Comparison of ENCODE assay signal across 8 mouse cellular contexts in genomic region chr8:80739155-80739924, GRCm38 (mm10). TPM values are rescaled to one million over a fixed set of nuclear protein-coding genes. Genes with fewer than 3 reads are reported as not detected.
A peak's percentile ranks its signal among the peaks of the same experiment; 100 is the strongest.
DNase-seq lines count a peak whose midpoint lies in the region; ATAC-seq and TF ChIP-seq lines count a peak whose summit lies in the region.
"Not testable (repeated sequence)": the region's sequence is repeated elsewhere in the genome, so short reads cannot be mapped to it uniquely, and the experiment has no call there.

TSS of gene Smarca5 (minus strand) at chr8:80739497.

- peak within 1 kb of the TSS; percentile 97 for H3K4me3 ChIP-seq in heart, embryonic 11.5 days (ENCODE audit: low read depth, low read length)
- H3K4me3 ChIP-seq in kidney, embryonic 16.5 days (ENCODE audit: low read length): peak within 1 kb of the TSS; percentile 94

- not testable (repeated sequence) for H3K36me3 ChIP-seq in heart, embryonic 11.5 days (ENCODE audit: control insufficient read depth, insufficient read depth, low read length); kidney, embryonic 16.5 days (ENCODE audit: insufficient read depth, low read length)

- peak within 1 kb of the TSS; percentile 91 for H3K9ac ChIP-seq in heart, embryonic 11.5 days (ENCODE audit: low read depth, low read length)
- H3K9ac ChIP-seq in kidney, embryonic 16.5 days (replicated peaks; ENCODE audit: low read length): peak within 1 kb of the TSS; percentile 95

- under 1% methylated on average over 67 of the region's 91 CpGs for WGBS in heart, embryonic 11.5 days (ENCODE audit: insufficient replicate concordance)
- 2% methylated on average over 79 of the region's 91 CpGs for WGBS in kidney, embryonic 16.5 days

- H3K9me3 ChIP-seq in heart, embryonic 11.5 days (replicated peaks; ENCODE audit: control insufficient read depth, low read length); kidney, embryonic 16.5 days (ENCODE audit: low read length): not testable (repeated sequence)

- peak; percentile 97 for DNase-seq in CD4-positive helper T cell, adult 2 months (ENCODE audit: low read depth, low spot score)
- peak; percentile 97 for DNase-seq in brain, embryonic 14.5 days (ENCODE audit: low read depth)
- DNase-seq in liver: peak; percentile 93
- DNase-seq in monocyte, adult 2 months (ENCODE audit: low read depth in 1 of 2, low spot score in 2 of 2): peak; percentile 89 to 96
- DNase-seq in spleen, postnatal 14 days (ENCODE audit: low spot score in 2 of 2): peak; percentile 91

- peak within 1 kb of the TSS; percentile 98 for H3K4me2 ChIP-seq in heart, embryonic 11.5 days
- peak within 1 kb of the TSS; percentile 80 for H3K4me2 ChIP-seq in kidney, embryonic 16.5 days (replicated peaks; ENCODE audit: low read depth, low read length)

- not testable (repeated sequence) for H3K27me3 ChIP-seq in heart, embryonic 11.5 days (ENCODE audit: control insufficient read depth, insufficient read depth, low read length); kidney, embryonic 16.5 days (ENCODE audit: insufficient read depth, low read length)

- peak; percentile 29; the same call in 1 of the 2 replicates for TF ChIP-seq POLR2A in brain, embryonic 14.5 days (IDR thresholded peaks at IDR 0.05; ENCODE audit: borderline replicate concordance, extremely low read depth, insufficient read depth, insufficient read length, poor library complexity, severe bottlenecking)

- not testable (repeated sequence) for TF ChIP-seq CTCF in brain, embryonic 14.5 days (IDR thresholded peaks at IDR 0.05; ENCODE audit: borderline replicate concordance, extremely low read depth, insufficient read depth, insufficient read length)

- H3K27ac ChIP-seq in heart, embryonic 11.5 days (ENCODE audit: low read depth, low read length): peak within 1 kb of the TSS; percentile 99
- H3K27ac ChIP-seq in kidney, embryonic 16.5 days (ENCODE audit: low read length): peak within 1 kb of the TSS; percentile 99

- not testable (repeated sequence) for H3K4me1 ChIP-seq in heart, embryonic 11.5 days (ENCODE audit: control insufficient read depth, insufficient read depth, low read length); kidney, embryonic 16.5 days (ENCODE audit: insufficient read depth, low read length)

- ATAC-seq in erythroblast, adult 5-6 weeks (replicated peaks; ENCODE audit: low FRiP score, poor library complexity, severe bottlenecking): peak; percentile 95
- peak; percentile 94 for ATAC-seq in heart, embryonic 11.5 days (replicated peaks; ENCODE audit: insufficient number of reproducible peaks, low FRiP score, low TSS enrichment)
- ATAC-seq in kidney, embryonic 16.5 days (ENCODE audit: low FRiP score, low TSS enrichment): peak; percentile 98

RNA-seq across cellular contexts. Expression of gene Smarca5, which starts in this region (rescaled TPM):
- 23.9 and 30.8 TPM in 2 replicates for polyA plus RNA-seq in brain, embryonic 14.5 days (2012; rRNA removed)
- 49.4 and 67.3 TPM in 2 replicates for total RNA-seq in erythroblast, adult 5-6 weeks (2015; ENCODE audit: low replicate concordance)
- total RNA-seq in erythroblast, adult 5-6 weeks (2017; ENCODE audit: low replicate concordance): 59.6 and 168 TPM in 2 replicates
- 51.6 and 52.7 TPM in 2 replicates for polyA plus RNA-seq in heart, embryonic 11.5 days (2014; fragmentation: Nextera tagmentation; extraction: Ambion mirVana)
- 57.3 and 58.7 TPM in 2 replicates for polyA plus RNA-seq in kidney, embryonic 16.5 days (2015; fragmentation: Nextera tagmentation; extraction: Ambion mirVana)

Comparison
In these comparisons a context has a peak if more than half of its experiments do, and no peak if none do; other contexts are left out.
1. Peak in every context shown above with its lines: DNase-seq, ATAC-seq, H3K4me3 ChIP-seq and H3K27ac ChIP-seq.